Mouse (Mus musculus) CH12.LX (cell line): Measurements from ENCODE around the gene Cwf19l2. TPM values are rescaled to one million over a fixed set of nuclear protein-coding genes. Genes with fewer than 3 reads are reported as not detected.

Source experiments
- DNase-seq: peaks from one replicate; pipeline ENCODE4 v3.0.0-alpha.2; 2013; ENCODE audit errors: extremely low read depth
- H3K27ac ChIP-seq: 2 replicates; pipeline ENCODE4 v1.5.1; 2012; ENCODE audit warnings: low read depth, mild to moderate bottlenecking, control low read depth, moderate library complexity; ENCODE audit not compliant: insufficient read depth
- H3K27me3 ChIP-seq: replicated peaks from 2 replicates; pipeline ENCODE3; 2012; ENCODE audit warnings: inconsistent platforms
- H3K36me3 ChIP-seq, 2 experiments: replicated peaks in 1 of 2; 2 replicates each; pipeline versions ENCODE3 to v1.6.1; 2012; ENCODE audit warnings: inconsistent platforms in 1 of 2, low read length in 1 of 2, mild to moderate bottlenecking in 1 of 2, mixed read lengths in 1 of 2, moderate library complexity in 1 of 2; ENCODE audit not compliant: control insufficient read depth in 1 of 2, insufficient read depth in 1 of 2
- H3K4me1 ChIP-seq, 2 experiments: 2 replicates each; pipeline ENCODE4 v1.6.1; 2012; ENCODE audit warnings: inconsistent platforms in 1 of 2, moderate library complexity in 1 of 2; ENCODE audit not compliant: insufficient read depth in 2 of 2, control insufficient read depth in 1 of 2
- H3K4me2 ChIP-seq: 2 replicates; pipeline ENCODE4 v1.6.1; 2012; ENCODE audit warnings: low read depth, mild to moderate bottlenecking, control low read depth; ENCODE audit not compliant: poor library complexity, insufficient read depth, severe bottlenecking
- H3K4me3 ChIP-seq, 3 experiments: fragments of 150-350 bp in 1 of 3; sonication (generic) in 1 of 3; replicated peaks in 1 of 3; 2 replicates each; pipeline versions ENCODE3 to v1.5.1; 2011 to 2012; ENCODE audit warnings: low read depth in 2 of 3, low read length in 2 of 3, mild to moderate bottlenecking in 2 of 3, moderate library complexity in 2 of 3, control low read depth in 1 of 3, improper control_type of control experiment in 1 of 3, inconsistent platforms in 1 of 3, mixed read lengths in 1 of 3; ENCODE audit not compliant: poor library complexity in 1 of 3
- H3K79me2 ChIP-seq: replicated peaks from 2 replicates; pipeline ENCODE4 v1.6.1; 2012; ENCODE audit warnings: mild to moderate bottlenecking, moderate library complexity; ENCODE audit not compliant: control insufficient read depth, poor library complexity, insufficient read depth, severe bottlenecking; ENCODE audit errors: extremely low read depth
- H3K9ac ChIP-seq: 2 replicates; pipeline ENCODE4 v1.6.1; 2012; ENCODE audit warnings: low read depth, mild to moderate bottlenecking, control low read depth, moderate library complexity; ENCODE audit not compliant: insufficient read depth
- H3K9me3 ChIP-seq: replicated peaks from 2 replicates; pipeline ENCODE3; 2012; ENCODE audit warnings: low read length, inconsistent platforms, mixed read lengths
- KAT2A ChIP-seq: IDR thresholded peaks from 2 replicates; pipeline ENCODE4 v1.6.1; 2012; ENCODE audit warnings: low read length, improper control_type of control experiment, inconsistent platforms; ENCODE audit not compliant: insufficient replicate concordance
- MXI1 ChIP-seq: IDR thresholded peaks from 2 replicates; pipeline ENCODE4 v1.6.1; 2011; ENCODE audit warnings: mild to moderate bottlenecking, low read depth, low read length, improper control_type of control experiment
- NRF1 ChIP-seq: IDR thresholded peaks from 2 replicates; pipeline ENCODE4 v1.6.1; 2014; ENCODE audit warnings: low read depth, mild to moderate bottlenecking, inconsistent platforms, low read length, improper control_type of control experiment, moderate library complexity
- PAX5 ChIP-seq: IDR thresholded peaks from 2 replicates; pipeline ENCODE4 v1.6.1; 2012; ENCODE audit warnings: low read length, inconsistent platforms, mixed read lengths
- UBTF ChIP-seq: IDR thresholded peaks from 2 replicates; pipeline ENCODE4 v1.6.1; 2012; ENCODE audit warnings: low read depth, mild to moderate bottlenecking, inconsistent platforms, low read length, improper control_type of control experiment, moderate library complexity
- USF1 ChIP-seq: IDR thresholded peaks from 2 replicates; pipeline ENCODE4 v1.6.1; 2014; ENCODE audit warnings: low read depth, mild to moderate bottlenecking, inconsistent platforms, low read length, improper control_type of control experiment
- ZNF384 ChIP-seq: IDR thresholded peaks from 2 replicates; pipeline ENCODE4 v1.6.1; 2012; ENCODE audit warnings: low read depth, low read length, improper control_type of control experiment, inconsistent platforms
- dilution Hi-C: fragments of 300-500 bp; cut with MboI; formaldehyde crosslinking; loops from 2 replicates; pipeline ENCODE4 v1.14.3; 2020; ENCODE audit warnings: low sequenced_read_pairs; ENCODE audit not compliant: extremely low pct_unique_long_range_greater_than_20kb, extremely low pct_ligation_motif_present
- in situ Hi-C: fragments of 300-500 bp; cut with MboI; formaldehyde crosslinking; loops from 3 replicates; pipeline ENCODE4 v1.14.3; 2019; ENCODE audit warnings: low sequenced_read_pairs, low pct_ligation_motif_present, low pct_unique_long_range_greater_than_20kb, mixed read lengths
- polyA plus RNA-seq: library from polyadenylated mRNA; unstranded; fragments of >175 nt; gene quantifications from 2 replicates; pipeline ENCODE4 v1.2.1, GENCODE M21; 2012; ENCODE audit warnings: low read depth; ENCODE audit not compliant: insufficient read length
- total RNA-seq, 2 experiments: library from RNA; depleted of rRNA; stranded (reverse); fragments of 300-350 nt in 1 of 2; fragments of >200 nt in 1 of 2; gene quantifications; 2 replicates each; pipeline ENCODE4 v1.2.3; 2012 to 2014

Gene Cwf19l2
- total and polyA plus RNA-seq, 3 experiments, result 13.0 to 20.2 (median 16.9) TPM

DNA sequence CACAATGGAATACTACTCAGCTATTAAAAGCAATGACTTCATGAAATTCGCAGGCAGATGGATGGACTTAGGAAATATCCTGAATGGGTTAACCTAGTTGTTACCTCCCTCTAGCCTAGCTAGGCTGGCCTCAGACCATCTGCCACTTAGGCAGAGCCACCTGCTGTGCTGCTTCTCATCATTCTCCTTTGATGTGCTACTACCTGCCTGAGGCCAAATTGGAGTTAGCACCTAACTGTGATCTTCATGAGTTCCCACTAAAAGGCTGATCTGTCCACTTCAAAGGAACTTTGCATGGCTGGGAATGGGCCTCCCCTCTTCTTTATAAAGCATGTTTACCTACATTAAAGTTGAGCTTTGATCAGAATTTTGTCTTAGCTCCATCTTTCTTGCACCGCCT lies 117.6 kb downstream of the Cwf19l2 start:
- TF ChIP-seq USF1, result no peak
- no peak for TF ChIP-seq KAT2A
- TF ChIP-seq UBTF, result no peak
- TF ChIP-seq NRF1, result no peak
- TF ChIP-seq PAX5, result no peak
- TF ChIP-seq MXI1, result no peak
- no peak for TF ChIP-seq ZNF384
- Histone ChIP-seq H3K4me1 (no peaks in the 10 kb centered on the region), H3K27ac (no peak overlapping the region), H3K9ac (no peak overlapping the region), H3K4me2 (no peak overlapping the region), H3K79me2 (no peaks in the 10 kb centered on the region), H3K36me3 (no peaks in the 10 kb centered on the region), H3K4me3 (no peak overlapping the region), H3K27me3 (no peaks in the 10 kb centered on the region), H3K9me3 (no peaks in the 10 kb centered on the region)
- in situ Hi-C loops (loop anchor here (25.0 kb wide), 1 partner anchor 691 kb away; no protein-coding TSS in a partner anchor), dilution Hi-C loops (no loop called here)
- no peak for DNase-seq

Other genes with a start within 250 kb of the Cwf19l2 start
- gene Alkbh8, start 68.5 kb upstream of the Cwf19l2 start, total RNA-seq (2012; rRNA removed), result 9.8 and 10.1 TPM in 2 replicates
- gene Alkbh8, start 68.5 kb upstream of the Cwf19l2 start, total RNA-seq (2014; rRNA removed), result 12.0 and 13.4 TPM in 2 replicates
- gene Alkbh8, start 68.5 kb upstream of the Cwf19l2 start, polyA plus RNA-seq, result 13.9 TPM in 2 replicates
- gene Gucy1a2, start 129.2 kb downstream of the Cwf19l2 start, total RNA-seq (2012; rRNA removed), result not detected in 2 replicates
- not detected in 2 replicates for gene Gucy1a2, start 129.2 kb downstream of the Cwf19l2 start, total RNA-seq (2014; rRNA removed)
- gene Gucy1a2, start 129.2 kb downstream of the Cwf19l2 start, polyA plus RNA-seq, result not detected in 2 replicates